Mouse (Mus musculus): ENCODE data around the gene Synpr. TPM values are rescaled to one million over a fixed set of nuclear protein-coding genes. Genes with fewer than 3 reads are reported as not detected.
"Not testable (repeated sequence)": the region's sequence is repeated elsewhere in the genome, so short reads cannot be mapped to it uniquely, and the experiment has no call there.

Synpr gene
- 0.06 TPM in 1 of 2 replicates, not detected in the other for polyA plus RNA-seq (2015; fragmentation: Nextera tagmentation; extraction: Ambion mirVana)

GRCm38 (mm10) chr14:13284091-13284844 is at the start of gene Synpr:
Synpr (plus strand) TSS chr14:13284780.
- H3K27ac ChIP-seq (ENCODE audit: low read length), result no peak within 1 kb of the TSS
- no peak within 1 kb of the TSS for H3K9ac ChIP-seq (ENCODE audit: low read depth, low read length)
- WGBS (ENCODE audit: insufficient replicate concordance), result 7% methylated on average over 27 of the region's 27 CpGs
- no peaks in the 10 kb centered on the region for H3K36me3 ChIP-seq (ENCODE audit: control insufficient read depth, insufficient read depth)
- H3K9me3 ChIP-seq (replicated peaks; ENCODE audit: control insufficient read depth, low read length), result no peaks in the 10 kb centered on the region
- H3K4me2 ChIP-seq (ENCODE audit: low read depth, low read length), result no peak within 1 kb of the TSS; the same call in 1 of the 2 replicates
- ATAC-seq (ENCODE audit: low read depth), result peak; percentile 41; the same call in 1 of the 2 replicates
- no peak within 1 kb of the TSS for H3K4me3 ChIP-seq (ENCODE audit: low read depth, low read length)
- no peaks in the 10 kb centered on the region for H3K4me1 ChIP-seq (ENCODE audit: control insufficient read depth, low read depth, low read length)
- H3K27me3 ChIP-seq (ENCODE audit: control insufficient read depth, insufficient read depth, low read depth, low read length), result no peaks in the 10 kb centered on the region; the same call in 1 of the 2 replicates

- no peaks in the 10 kb centered on the region for H3K4me1 ChIP-seq (ENCODE audit: control insufficient read depth, low read depth, low read length)
- WGBS (ENCODE audit: insufficient replicate concordance), result 12% methylated on average over 1 of the region's 1 CpGs
- H3K4me2 ChIP-seq (ENCODE audit: low read depth, low read length), result no peak overlapping the region
- H3K36me3 ChIP-seq (ENCODE audit: control insufficient read depth, insufficient read depth), result no peaks in the 10 kb centered on the region
- H3K27me3 ChIP-seq (ENCODE audit: control insufficient read depth, insufficient read depth, low read depth, low read length), result no peaks in the 10 kb centered on the region
- H3K9me3 ChIP-seq (replicated peaks; ENCODE audit: control insufficient read depth, low read length), result no peaks in the 10 kb centered on the region
- H3K9ac ChIP-seq (ENCODE audit: low read depth, low read length), result no peak overlapping the region
- no peak overlapping the region for H3K27ac ChIP-seq (ENCODE audit: low read length)
- H3K4me3 ChIP-seq (ENCODE audit: low read depth, low read length), result no peak overlapping the region
- no peak for ATAC-seq (ENCODE audit: low read depth)
Observed at GRCm38 (mm10) chr14:13236929-13237328, 47.7 kb upstream of the Synpr start.

GRCm38 (mm10) chr14:13247431-13247830 is 37.1 kb upstream of the Synpr start:
- WGBS (ENCODE audit: insufficient replicate concordance), result 44% methylated on average over 4 of the region's 4 CpGs
- Histone ChIP-seq H3K4me3 (ENCODE audit: low read depth, low read length) (no peak overlapping the region), H3K4me2 (ENCODE audit: low read depth, low read length) (no peak overlapping the region), H3K36me3 (ENCODE audit: control insufficient read depth, insufficient read depth) (no peaks in the 10 kb centered on the region), H3K9me3 (replicated peaks; ENCODE audit: control insufficient read depth, low read length) (no peaks in the 10 kb centered on the region), H3K27ac (ENCODE audit: low read length) (no peak overlapping the region), H3K9ac (ENCODE audit: low read depth, low read length) (no peak overlapping the region), H3K4me1 (ENCODE audit: control insufficient read depth, low read depth, low read length) (no peaks in the 10 kb centered on the region), H3K27me3 (ENCODE audit: control insufficient read depth, insufficient read depth, low read depth, low read length) (no peaks in the 10 kb centered on the region)
- ATAC-seq (ENCODE audit: low read depth), result no peak

GRCm38 (mm10) chr14:13249361-13249760 is 35.2 kb upstream of the Synpr start:
- Histone ChIP-seq H3K9me3 (replicated peaks; ENCODE audit: control insufficient read depth, low read length) (no peaks in the 10 kb centered on the region), H3K4me3 (ENCODE audit: low read depth, low read length) (no peak overlapping the region), H3K9ac (ENCODE audit: low read depth, low read length) (no peak overlapping the region), H3K4me2 (ENCODE audit: low read depth, low read length) (no peak overlapping the region), H3K36me3 (ENCODE audit: control insufficient read depth, insufficient read depth) (no peaks in the 10 kb centered on the region), H3K27ac (ENCODE audit: low read length) (no peak overlapping the region), H3K27me3 (ENCODE audit: control insufficient read depth, insufficient read depth, low read depth, low read length) (no peaks in the 10 kb centered on the region), H3K4me1 (ENCODE audit: control insufficient read depth, low read depth, low read length) (no peaks in the 10 kb centered on the region)
- ATAC-seq (ENCODE audit: low read depth), result no peak

GRCm38 (mm10) chr14:13252594-13252993 is 32.0 kb upstream of the Synpr start:
- no peaks in the 10 kb centered on the region for H3K36me3 ChIP-seq (ENCODE audit: control insufficient read depth, insufficient read depth)
- no peak overlapping the region for H3K4me3 ChIP-seq (ENCODE audit: low read depth, low read length)
- no peak overlapping the region for H3K4me2 ChIP-seq (ENCODE audit: low read depth, low read length)
- no peaks in the 10 kb centered on the region for H3K9me3 ChIP-seq (replicated peaks; ENCODE audit: control insufficient read depth, low read length)
- 65% methylated on average over 1 of the region's 1 CpGs for WGBS (ENCODE audit: insufficient replicate concordance)
- no peaks in the 10 kb centered on the region for H3K4me1 ChIP-seq (ENCODE audit: control insufficient read depth, low read depth, low read length)
- no peaks in the 10 kb centered on the region for H3K27me3 ChIP-seq (ENCODE audit: control insufficient read depth, insufficient read depth, low read depth, low read length)
- no peak for ATAC-seq (ENCODE audit: low read depth)
- no peak overlapping the region for H3K27ac ChIP-seq (ENCODE audit: low read length)
- H3K9ac ChIP-seq (ENCODE audit: low read depth, low read length), result no peak overlapping the region

GRCm38 (mm10) chr14:13254741-13255140 is 29.8 kb upstream of the Synpr start:
- not testable (repeated sequence) for ATAC-seq (ENCODE audit: low read depth)

GRCm38 (mm10) chr14:13262406-13262805 is 22.2 kb upstream of the Synpr start:
- no peaks in the 10 kb centered on the region for H3K9me3 ChIP-seq (replicated peaks; ENCODE audit: control insufficient read depth, low read length)
- H3K27me3 ChIP-seq (ENCODE audit: control insufficient read depth, insufficient read depth, low read depth, low read length), result no peaks in the 10 kb centered on the region
- H3K4me3 ChIP-seq (ENCODE audit: low read depth, low read length), result no peak overlapping the region
- H3K9ac ChIP-seq (ENCODE audit: low read depth, low read length), result no peak overlapping the region
- H3K27ac ChIP-seq (ENCODE audit: low read length), result no peak overlapping the region
- no peaks in the 10 kb centered on the region for H3K36me3 ChIP-seq (ENCODE audit: control insufficient read depth, insufficient read depth)
- WGBS (ENCODE audit: insufficient replicate concordance), result 23% methylated on average over 1 of the region's 1 CpGs
- H3K4me2 ChIP-seq (ENCODE audit: low read depth, low read length), result no peak overlapping the region
- no peaks in the 10 kb centered on the region for H3K4me1 ChIP-seq (ENCODE audit: control insufficient read depth, low read depth, low read length)
- ATAC-seq (ENCODE audit: low read depth), result no peak

More at GRCm38 (mm10) chr14:13254741-13255140, 29.8 kb upstream of the Synpr start:
- H3K27ac ChIP-seq (ENCODE audit: low read length); H3K4me1 ChIP-seq (ENCODE audit: control insufficient read depth, low read depth, low read length); H3K36me3 ChIP-seq (ENCODE audit: control insufficient read depth, insufficient read depth); H3K27me3 ChIP-seq (ENCODE audit: control insufficient read depth, insufficient read depth, low read depth, low read length); H3K9me3 ChIP-seq (replicated peaks; ENCODE audit: control insufficient read depth, low read length); H3K4me3 ChIP-seq (ENCODE audit: low read depth, low read length); H3K4me2 ChIP-seq (ENCODE audit: low read depth, low read length); H3K9ac ChIP-seq (ENCODE audit: low read depth, low read length): not testable (repeated sequence)
- WGBS (ENCODE audit: insufficient replicate concordance), result 45% methylated on average over 2 of the region's 2 CpGs

- ATAC-seq (ENCODE audit: low read depth), result no peak
- Histone ChIP-seq H3K9ac (ENCODE audit: low read depth, low read length) (no peak overlapping the region), H3K9me3 (replicated peaks; ENCODE audit: control insufficient read depth, low read length) (no peaks in the 10 kb centered on the region), H3K4me1 (ENCODE audit: control insufficient read depth, low read depth, low read length) (no peaks in the 10 kb centered on the region), H3K4me2 (ENCODE audit: low read depth, low read length) (no peak overlapping the region), H3K27me3 (ENCODE audit: control insufficient read depth, insufficient read depth, low read depth, low read length) (no peaks in the 10 kb centered on the region), H3K27ac (ENCODE audit: low read length) (no peak overlapping the region), H3K36me3 (ENCODE audit: control insufficient read depth, insufficient read depth) (no peaks in the 10 kb centered on the region), H3K4me3 (ENCODE audit: low read depth, low read length) (no peak overlapping the region)
- 62% methylated on average over 2 of the region's 2 CpGs for WGBS (ENCODE audit: insufficient replicate concordance)
Observed at GRCm38 (mm10) chr14:13266331-13266730, 18.2 kb upstream of the Synpr start.

GRCm38 (mm10) chr14:13267181-13267580 is 17.4 kb upstream of the Synpr start:
- no peaks in the 10 kb centered on the region for H3K9me3 ChIP-seq (replicated peaks; ENCODE audit: control insufficient read depth, low read length)
- WGBS (ENCODE audit: insufficient replicate concordance), result 67% methylated on average over 4 of the region's 4 CpGs
- no peak for ATAC-seq (ENCODE audit: low read depth)
- no peaks in the 10 kb centered on the region for H3K27me3 ChIP-seq (ENCODE audit: control insufficient read depth, insufficient read depth, low read depth, low read length)
- no peak overlapping the region for H3K4me3 ChIP-seq (ENCODE audit: low read depth, low read length)
- H3K36me3 ChIP-seq (ENCODE audit: control insufficient read depth, insufficient read depth), result no peaks in the 10 kb centered on the region
- H3K4me1 ChIP-seq (ENCODE audit: control insufficient read depth, low read depth, low read length), result no peaks in the 10 kb centered on the region
- H3K4me2 ChIP-seq (ENCODE audit: low read depth, low read length), result no peak overlapping the region
- H3K9ac ChIP-seq (ENCODE audit: low read depth, low read length), result no peak overlapping the region
- no peak overlapping the region for H3K27ac ChIP-seq (ENCODE audit: low read length)
